Mouse (Mus musculus): ENCODE results near the gene Rhoh.

- TF ChIP-seq CTCF (IDR thresholded peaks at IDR 0.05; ENCODE audit: control insufficient read depth, insufficient read depth, insufficient replicate concordance, low read depth, low read length) (no peak), POLR2A (IDR thresholded peaks at IDR 0.05; ENCODE audit: control insufficient read depth, low read depth, low read length) (no peak)
Observed at GRCm38 (mm10) chr5:65828261-65828660, 32.8 kb upstream of the Rhoh start.
